Mouse (Mus musculus) ES-Bruce4 (cell line): ENCODE measurements around the gene Trir. TPM values are rescaled to one million over a fixed set of nuclear protein-coding genes. Genes with fewer than 3 reads are reported as not detected.

Source experiments
- H3K27ac ChIP-seq: 2 replicates; pipeline ENCODE4 v1.5.1; 2012; ENCODE audit warnings: low read length, inconsistent platforms; ENCODE audit not compliant: insufficient read depth
- H3K27me3 ChIP-seq: 2 replicates; pipeline ENCODE4 v1.6.1; 2012; ENCODE audit warnings: mild to moderate bottlenecking, low read length, inconsistent platforms; ENCODE audit not compliant: control insufficient read depth, poor library complexity, insufficient read depth, severe bottlenecking
- H3K36me3 ChIP-seq: 2 replicates; pipeline ENCODE4 v1.6.1; 2012; ENCODE audit warnings: inconsistent platforms, mild to moderate bottlenecking, low read length, moderate library complexity; ENCODE audit not compliant: control insufficient read depth, poor library complexity, insufficient read depth, severe bottlenecking
- H3K4me1 ChIP-seq: one replicate; pipeline ENCODE4 v1.8.1; 2011; ENCODE audit warnings: low read length; ENCODE audit not compliant: control insufficient read depth, insufficient read depth
- H3K4me3 ChIP-seq: 2 replicates; pipeline ENCODE4 v1.5.1; 2011; ENCODE audit warnings: low read depth, mild to moderate bottlenecking, low read length
- H3K9ac ChIP-seq: 2 replicates; pipeline ENCODE4 v1.6.1; 2012; ENCODE audit warnings: low read depth, mild to moderate bottlenecking, inconsistent platforms; ENCODE audit not compliant: poor library complexity, severe bottlenecking
- H3K9me3 ChIP-seq: replicated peaks from 2 replicates; pipeline ENCODE4 v1.6.1; 2012; ENCODE audit warnings: mild to moderate bottlenecking, low read length, inconsistent platforms; ENCODE audit not compliant: control insufficient read depth, poor library complexity, insufficient read depth, severe bottlenecking
- CTCF ChIP-seq: IDR thresholded peaks from one replicate; pipeline ENCODE4 v1.8.1; 2011; ENCODE audit warnings: low read depth, low read length
- EP300 ChIP-seq: IDR thresholded peaks from 2 replicates; pipeline ENCODE4 v1.6.1; 2011; ENCODE audit warnings: low read depth, low read length; ENCODE audit not compliant: insufficient read depth
- POLR2A ChIP-seq: IDR thresholded peaks from one replicate; pipeline ENCODE4 v1.8.1; 2011; ENCODE audit warnings: low read length; ENCODE audit not compliant: insufficient read depth
- polyA plus RNA-seq: library from polyadenylated mRNA; stranded (reverse); fragments of >200 nt; gene quantifications from 2 replicates; pipeline ENCODE4 v1.2.4, GENCODE M21; 2011; ENCODE audit warnings: low read depth; ENCODE audit not compliant: missing spikeins, insufficient read depth, insufficient read length

Gene Trir
- polyA plus RNA-seq, 1 experiment: 82.4 TPM

GRCm38 (mm10) chr8:85032622-85033311 lies 6.1 kb downstream of the Trir start:
- H3K9ac ChIP-seq: no peak overlapping the region
- H3K27ac ChIP-seq: peak overlapping the region; percentile 42; the same call in 1 of the 2 replicates
- no peak overlapping the region for H3K4me3 ChIP-seq
- H3K9me3 ChIP-seq: no peaks in the 10 kb centered on the region
- TF ChIP-seq CTCF: no peak
- TF ChIP-seq EP300: no peak
- no peak for TF ChIP-seq POLR2A
- no peaks in the 10 kb centered on the region for H3K4me1 ChIP-seq
- H3K36me3 ChIP-seq: peaks cover 42% of the 10 kb centered on the region
- H3K27me3 ChIP-seq: no peaks in the 10 kb centered on the region

- Histone ChIP-seq H3K4me3 (peak overlapping the region; percentile 52; the same call in 1 of the 2 replicates), H3K36me3 (peaks cover 37% of the 10 kb centered on the region), H3K9ac (peak overlapping the region; percentile 99), H3K9me3 (no peaks in the 10 kb centered on the region), H3K27ac (peak overlapping the region; percentile 84), H3K4me1 (no peaks in the 10 kb centered on the region), H3K27me3 (no peaks in the 10 kb centered on the region)
- TF ChIP-seq CTCF (no peak), EP300 (no peak), POLR2A (no peak)
Measured at GRCm38 (mm10) chr8:85033867-85034266, 7.2 kb downstream of the Trir start.

GRCm38 (mm10) chr8:85034764-85035163 lies 8.1 kb downstream of the Trir start:
- peak overlapping the region; percentile 99 for H3K9ac ChIP-seq
- no peaks in the 10 kb centered on the region for H3K4me1 ChIP-seq
- no peaks in the 10 kb centered on the region for H3K27me3 ChIP-seq
- H3K27ac ChIP-seq: peak overlapping the region; percentile 78
- no peak for TF ChIP-seq POLR2A
- TF ChIP-seq CTCF: no peak
- no peak for TF ChIP-seq EP300
- H3K36me3 ChIP-seq: peaks cover 29% of the 10 kb centered on the region
- peak overlapping the region; percentile 85 for H3K4me3 ChIP-seq
- no peaks in the 10 kb centered on the region for H3K9me3 ChIP-seq

- no peak for TF ChIP-seq CTCF
- no peak for TF ChIP-seq POLR2A
- no peak for TF ChIP-seq EP300
- Histone ChIP-seq H3K9me3 (no peaks in the 10 kb centered on the region), H3K4me1 (no peaks in the 10 kb centered on the region), H3K4me3 (peak overlapping the region; percentile 98), H3K36me3 (peaks cover 29% of the 10 kb centered on the region), H3K27me3 (no peaks in the 10 kb centered on the region), H3K9ac (peak overlapping the region; percentile 99), H3K27ac (peak overlapping the region; percentile 78)
Measured at GRCm38 (mm10) chr8:85035165-85035727, 8.6 kb downstream of the Trir start.

- Histone ChIP-seq H3K4me3 (peak overlapping the region; percentile 98), H3K27me3 (no peaks in the 10 kb centered on the region), H3K27ac (peak overlapping the region; percentile 78), H3K9ac (peak overlapping the region; percentile 99), H3K9me3 (no peaks in the 10 kb centered on the region), H3K4me1 (no peaks in the 10 kb centered on the region), H3K36me3 (peaks cover 30% of the 10 kb centered on the region)
- TF ChIP-seq CTCF: no peak
- TF ChIP-seq POLR2A: no peak
- TF ChIP-seq EP300: no peak
Measured at GRCm38 (mm10) chr8:85035728-85036310, 9.2 kb downstream of the Trir start.

GRCm38 (mm10) chr8:85036381-85036717 lies 9.7 kb downstream of the Trir start:
- TF ChIP-seq EP300: no peak
- TF ChIP-seq CTCF: no peak
- no peak for TF ChIP-seq POLR2A
- peak overlapping the region; percentile 98 for H3K4me3 ChIP-seq
- H3K27me3 ChIP-seq: no peaks in the 10 kb centered on the region
- no peaks in the 10 kb centered on the region for H3K9me3 ChIP-seq
- H3K4me1 ChIP-seq: no peaks in the 10 kb centered on the region
- H3K27ac ChIP-seq: peak overlapping the region; percentile 78
- peak overlapping the region; percentile 99 for H3K9ac ChIP-seq
- H3K36me3 ChIP-seq: peaks cover 31% of the 10 kb centered on the region
